Mouse (Mus musculus): Measurements from ENCODE around the gene Gm10217. TPM values are rescaled to one million over a fixed set of nuclear protein-coding genes. Genes with fewer than 3 reads are reported as not detected.

Gene Gm10217
- total RNA-seq (2015; ENCODE audit: low replicate concordance) = not detected in 2 replicates
- total RNA-seq (2017; ENCODE audit: low replicate concordance) = not detected in 2 replicates

DNA sequence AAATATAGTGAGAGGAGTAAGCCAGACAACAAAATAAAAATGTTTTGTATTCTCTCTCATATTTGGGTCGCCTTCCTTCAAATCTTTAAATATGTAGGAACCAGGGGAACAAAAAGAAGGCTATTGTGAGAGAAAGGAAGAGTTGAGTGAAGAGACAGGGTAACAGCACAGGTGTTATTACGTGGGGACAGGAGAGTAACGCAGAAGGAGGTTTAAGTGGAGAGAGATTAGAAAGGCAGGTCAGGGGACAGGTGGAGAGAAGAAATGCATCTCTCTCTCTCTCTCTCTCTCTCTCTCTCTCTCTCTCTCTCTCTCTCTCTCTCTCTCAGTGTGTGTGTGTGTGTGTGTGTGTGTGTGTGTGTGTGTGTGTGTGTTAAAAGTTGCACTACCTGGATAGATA lies at the start of gene Gm10217:
Gene Gm10217 (plus strand): TSS at position 301 of the 400 bp plus-strand sequence.
- ATAC-seq (replicated peaks; ENCODE audit: low FRiP score, poor library complexity, severe bottlenecking) = no peak

DNA sequence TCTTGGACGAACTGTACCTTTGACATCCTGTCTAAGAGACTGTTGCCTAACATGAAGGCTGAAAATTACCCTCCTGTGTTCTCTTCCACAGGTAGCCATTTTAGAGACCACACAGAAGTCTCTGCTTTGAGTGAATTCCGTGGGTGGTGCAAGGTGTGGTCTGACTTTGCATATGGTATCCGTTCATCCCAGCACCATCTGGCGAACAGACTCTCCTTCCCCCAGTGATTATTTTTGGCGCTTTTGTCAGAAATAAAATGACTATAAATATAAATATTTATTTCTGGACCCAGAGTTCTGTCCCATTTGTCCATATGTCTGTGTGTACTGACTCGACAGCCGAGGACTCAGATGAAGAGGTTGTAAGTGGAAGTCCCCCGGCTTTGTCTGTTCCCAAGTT lies 39.3 kb upstream of the Gm10217 start:
- no peak for ATAC-seq (replicated peaks; ENCODE audit: low FRiP score, poor library complexity, severe bottlenecking)

DNA sequence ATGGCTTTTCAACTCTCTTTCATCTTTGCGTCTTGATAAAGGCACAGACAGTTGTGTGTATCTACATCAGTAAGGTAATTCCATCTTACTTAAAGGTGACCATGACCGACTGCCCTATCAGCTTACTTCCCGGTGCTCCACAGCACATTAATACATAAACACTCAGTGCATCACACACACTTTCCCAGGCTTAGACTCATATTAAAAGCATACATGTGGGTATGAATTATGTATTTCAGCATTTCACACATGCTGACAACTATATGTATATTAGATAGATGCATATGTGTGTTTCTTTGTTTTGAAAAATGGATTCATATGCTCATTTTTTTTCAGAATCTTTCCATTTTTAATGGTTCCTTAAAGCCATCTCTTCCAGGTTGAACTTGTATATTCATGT lies 23.8 kb upstream of the Gm10217 start:
- ATAC-seq (replicated peaks; ENCODE audit: low FRiP score, poor library complexity, severe bottlenecking) = no peak

DNA sequence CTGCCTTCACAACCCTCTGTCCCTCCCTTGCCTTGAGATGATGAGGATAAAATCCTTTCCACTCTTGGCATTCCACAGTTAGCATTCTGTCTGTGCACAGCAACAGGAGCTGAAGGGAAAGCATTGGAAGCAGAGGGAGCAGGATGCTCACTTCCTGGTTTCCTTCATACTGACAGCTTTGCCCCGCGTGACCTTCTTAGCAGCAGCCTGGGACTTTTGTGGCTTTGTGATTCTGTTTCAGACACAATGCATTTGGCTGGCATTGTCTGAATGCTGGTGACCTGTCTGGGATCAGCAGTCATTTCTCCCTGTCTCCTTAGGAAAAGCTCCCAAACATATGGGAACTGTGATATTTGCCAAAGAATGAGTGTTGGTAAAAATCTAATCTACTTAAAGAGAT lies 4.8 kb upstream of the Gm10217 start:
- no peak for ATAC-seq (replicated peaks; ENCODE audit: low FRiP score, poor library complexity, severe bottlenecking)

DNA sequence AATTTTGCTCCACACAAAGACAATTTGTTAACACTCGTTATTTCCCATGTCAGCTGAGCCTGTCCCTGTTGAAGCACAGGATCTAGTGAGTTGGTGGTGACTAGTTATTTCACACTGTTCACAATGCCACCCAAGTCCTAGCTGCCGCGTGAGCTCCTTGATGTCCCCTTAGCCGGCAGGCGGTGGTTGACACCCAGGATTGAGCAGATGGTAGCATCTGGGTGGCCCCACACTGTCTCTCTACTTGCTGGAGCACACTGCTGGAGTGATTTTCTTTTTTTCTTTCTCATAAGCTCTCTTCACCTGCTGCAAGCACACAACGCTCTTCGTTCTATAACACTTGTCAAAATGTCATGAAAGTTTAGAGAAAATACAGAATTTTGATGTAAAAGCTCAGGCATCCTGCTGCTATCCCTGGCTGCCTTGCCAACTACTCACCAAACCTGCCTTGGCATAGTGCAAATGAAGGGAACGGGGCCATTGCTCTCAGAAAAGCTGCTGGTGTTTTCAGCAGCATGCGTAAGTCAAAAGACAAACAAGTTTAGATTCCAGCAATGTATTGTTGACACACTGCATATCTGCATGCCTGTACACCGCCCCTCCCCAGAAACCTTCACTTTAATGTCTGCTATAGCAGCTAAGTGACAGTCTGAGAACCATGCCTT lies 3.4 kb upstream of the Gm10217 start:
- no peak for ATAC-seq (replicated peaks; ENCODE audit: low FRiP score, poor library complexity, severe bottlenecking)

DNA sequence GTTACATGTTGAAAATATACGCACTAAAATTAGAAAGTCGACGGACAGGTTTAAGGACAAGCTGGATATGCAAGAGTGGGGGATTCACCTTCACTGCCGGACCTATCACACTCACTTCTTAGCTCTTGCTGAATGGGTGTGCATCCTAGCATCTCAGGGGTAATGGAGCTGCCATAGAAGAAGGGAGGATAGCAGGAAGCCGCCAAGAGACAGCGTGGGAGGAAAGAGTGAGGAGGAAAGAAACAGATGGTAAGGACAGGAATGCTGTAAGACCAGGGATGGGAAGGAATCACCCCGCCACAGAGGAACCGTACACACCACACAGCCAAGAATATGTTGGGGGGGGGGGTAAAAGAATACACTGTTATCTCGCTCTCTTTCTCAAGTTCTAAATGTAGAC lies 1.1 kb downstream of the Gm10217 start:
- ATAC-seq (replicated peaks; ENCODE audit: low FRiP score, poor library complexity, severe bottlenecking) = no peak

DNA sequence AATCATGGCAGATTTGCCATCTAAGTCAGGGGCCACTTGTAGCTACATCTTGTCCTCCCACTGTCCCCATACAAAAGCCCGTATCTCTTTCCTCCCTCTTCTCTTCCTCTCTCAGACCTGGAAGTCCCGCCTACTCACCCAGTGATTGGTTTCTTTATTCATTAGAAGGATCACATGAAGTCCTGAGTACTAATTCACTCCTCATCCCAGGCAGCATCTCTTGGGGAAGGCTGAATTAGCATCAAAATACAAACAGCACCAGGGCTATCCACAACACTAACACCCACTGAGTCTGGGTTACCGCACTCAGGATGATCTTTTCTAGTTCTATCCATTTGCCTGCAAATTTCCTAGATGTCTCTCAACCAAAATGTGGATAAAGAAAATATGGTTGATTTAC lies 4.0 kb downstream of the Gm10217 start:
- ATAC-seq (replicated peaks; ENCODE audit: low FRiP score, poor library complexity, severe bottlenecking) = no peak

DNA sequence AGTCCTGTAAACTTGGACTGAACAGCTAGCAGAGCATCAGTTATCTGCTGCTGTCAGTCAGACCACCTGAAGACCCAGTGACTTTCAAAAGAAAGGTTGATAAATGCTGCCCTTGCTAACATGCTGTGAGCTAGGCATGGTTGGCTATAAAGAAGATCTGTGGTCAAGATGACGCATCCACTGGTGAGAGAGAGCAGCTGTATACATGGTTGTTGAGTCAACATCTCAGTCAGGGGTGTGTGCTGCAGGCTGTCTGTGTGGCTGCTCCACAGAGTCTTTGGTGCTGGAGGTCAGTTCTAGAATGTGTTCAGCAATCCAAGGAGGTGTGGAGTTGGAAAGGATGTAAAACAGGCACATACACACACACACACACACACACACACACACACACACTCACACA lies 12.2 kb downstream of the Gm10217 start:
- ATAC-seq (replicated peaks; ENCODE audit: low FRiP score, poor library complexity, severe bottlenecking) = no peak

DNA sequence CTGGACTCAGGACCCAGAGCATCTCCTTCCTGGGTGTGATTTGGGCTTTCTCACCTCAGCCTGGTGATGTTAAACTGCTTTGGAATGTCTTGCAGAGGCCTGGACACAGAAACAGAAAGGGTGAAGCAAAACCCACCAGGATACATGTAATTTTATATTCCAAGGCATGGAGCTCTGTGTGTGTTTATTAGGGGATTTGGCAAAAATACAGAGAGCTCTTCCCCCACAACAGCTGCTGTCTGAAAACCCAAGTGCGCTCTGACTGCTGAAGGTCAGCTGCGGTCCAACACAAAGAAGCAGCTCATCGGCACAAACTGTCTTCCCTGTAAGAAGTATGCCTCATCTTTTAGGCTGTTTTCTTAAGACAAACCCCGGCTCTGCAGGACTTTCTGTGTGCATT lies 15.9 kb downstream of the Gm10217 start:
- no peak for ATAC-seq (replicated peaks; ENCODE audit: low FRiP score, poor library complexity, severe bottlenecking)

DNA sequence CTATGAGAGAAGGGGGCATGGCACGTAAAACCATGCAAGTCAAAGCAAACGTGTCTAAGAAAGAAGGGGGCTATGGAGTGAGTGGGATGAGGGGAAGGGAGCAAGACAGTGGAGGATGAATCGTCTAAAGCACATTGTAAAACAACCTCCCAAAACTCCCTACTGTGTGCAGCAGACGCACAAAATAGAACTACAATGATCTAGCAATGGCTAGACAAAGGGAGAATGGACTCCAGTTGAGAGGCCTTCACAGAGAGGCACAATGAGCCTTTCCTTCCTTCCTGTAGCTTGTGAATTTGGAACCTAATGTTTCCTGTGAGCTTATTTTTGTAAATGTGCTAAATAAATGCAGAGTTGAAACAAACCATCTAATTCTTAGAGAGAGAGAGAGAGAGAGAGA lies 22.7 kb downstream of the Gm10217 start:
- ATAC-seq (replicated peaks; ENCODE audit: low FRiP score, poor library complexity, severe bottlenecking) = no peak

DNA sequence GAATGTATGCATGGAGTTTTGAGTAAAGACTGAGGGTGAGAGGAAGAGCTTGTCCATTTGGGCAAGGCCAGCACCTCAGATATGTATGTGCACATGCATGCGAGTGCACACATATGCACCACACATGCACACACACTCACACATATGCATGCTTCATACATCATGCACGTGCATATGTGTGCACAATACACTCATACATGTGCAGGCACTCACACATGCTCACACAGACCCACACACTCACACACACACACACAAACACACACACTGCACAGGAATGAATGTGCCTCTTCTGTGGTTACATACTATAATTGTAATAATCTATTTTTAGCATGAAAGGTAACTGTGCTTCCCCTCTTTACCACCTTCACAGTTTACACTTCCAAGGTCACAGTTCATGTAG lies 35.1 kb downstream of the Gm10217 start:
- no peak for ATAC-seq (replicated peaks; ENCODE audit: low FRiP score, poor library complexity, severe bottlenecking)

DNA sequence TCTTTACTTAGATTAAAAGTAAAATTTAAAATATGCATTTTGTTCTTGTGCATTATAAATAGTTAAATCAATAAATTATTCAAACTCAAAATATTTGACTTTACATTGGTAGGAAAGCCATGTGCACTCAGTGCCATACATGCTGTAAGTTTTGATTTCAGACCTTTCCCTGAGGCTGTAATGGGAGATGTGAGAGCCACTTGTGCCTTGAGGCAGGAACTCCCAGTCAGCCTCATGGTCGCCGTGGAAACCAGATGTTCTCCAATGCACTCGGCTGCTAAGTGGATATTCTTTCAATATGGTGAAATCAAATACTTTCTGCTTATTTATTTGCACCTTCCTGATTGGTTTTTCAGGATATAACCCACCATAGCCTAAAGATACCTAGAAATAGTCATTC lies 35.6 kb downstream of the Gm10217 start:
- ATAC-seq (replicated peaks; ENCODE audit: low FRiP score, poor library complexity, severe bottlenecking) = no peak

Other genes with a start within 250 kb of the Gm10217 start
- gene Fam155a, start 93.1 kb upstream of the Gm10217 start, total RNA-seq (2015; ENCODE audit: low replicate concordance) = not detected in 2 replicates
- gene Fam155a, start 93.1 kb upstream of the Gm10217 start, total RNA-seq (2017; ENCODE audit: low replicate concordance) = not detected in 2 replicates
- gene Lig4, start 113.4 kb downstream of the Gm10217 start, total RNA-seq (2015; ENCODE audit: low replicate concordance) = 1.1 and 3.4 TPM in 2 replicates
- gene Lig4, start 113.4 kb downstream of the Gm10217 start, total RNA-seq (2017; ENCODE audit: low replicate concordance) = 2.2 and 2.3 TPM in 2 replicates
- 3.4 and 4.7 TPM in 2 replicates for gene Abhd13, start 113.5 kb downstream of the Gm10217 start, total RNA-seq (2015; ENCODE audit: low replicate concordance)
- 6.4 and 9.0 TPM in 2 replicates for gene Abhd13, start 113.5 kb downstream of the Gm10217 start, total RNA-seq (2017; ENCODE audit: low replicate concordance)
- 2.1 and 3.2 TPM in 2 replicates for gene Tnfsf13b, start 142.2 kb downstream of the Gm10217 start, total RNA-seq (2015; ENCODE audit: low replicate concordance)
- 1.5 and 3.3 TPM in 2 replicates for gene Tnfsf13b, start 142.2 kb downstream of the Gm10217 start, total RNA-seq (2017; ENCODE audit: low replicate concordance)